Mouse (Mus musculus): ENCODE data around the gene Tspyl3. TPM values are rescaled to one million over a fixed set of nuclear protein-coding genes. Genes with fewer than 3 reads are reported as not detected.

Gene Tspyl3
- total and polyA plus RNA-seq, 3 experiments: 4.3 to 47.3 (median 9.8) TPM

DNA sequence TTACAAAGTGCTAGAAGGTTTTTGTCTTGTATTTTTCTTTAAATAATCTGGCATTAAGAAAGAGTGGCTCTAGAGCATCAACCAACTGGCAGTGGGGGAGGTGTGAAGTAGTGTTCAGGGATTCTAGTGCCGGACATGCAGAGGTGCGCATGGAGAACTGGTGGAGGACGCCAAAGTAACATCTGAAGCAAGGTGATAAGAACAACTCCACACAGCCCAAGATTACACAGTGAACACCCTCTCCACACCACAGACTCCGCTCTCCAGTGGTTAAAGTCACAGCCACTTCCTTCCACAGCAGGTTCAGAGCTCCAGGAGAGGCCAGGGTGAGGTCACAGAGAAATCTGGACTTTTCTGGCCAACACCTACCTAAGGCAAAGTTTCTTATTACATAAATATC is 2.7 kb upstream of the Tspyl3 start (continued):
- peak; percentile 82 to 86 for TF ChIP-seq EP300 (IDR thresholded peaks at IDR 0.05; ENCODE audit: low read depth in 1 of 2, low read length in 2 of 2)

DNA sequence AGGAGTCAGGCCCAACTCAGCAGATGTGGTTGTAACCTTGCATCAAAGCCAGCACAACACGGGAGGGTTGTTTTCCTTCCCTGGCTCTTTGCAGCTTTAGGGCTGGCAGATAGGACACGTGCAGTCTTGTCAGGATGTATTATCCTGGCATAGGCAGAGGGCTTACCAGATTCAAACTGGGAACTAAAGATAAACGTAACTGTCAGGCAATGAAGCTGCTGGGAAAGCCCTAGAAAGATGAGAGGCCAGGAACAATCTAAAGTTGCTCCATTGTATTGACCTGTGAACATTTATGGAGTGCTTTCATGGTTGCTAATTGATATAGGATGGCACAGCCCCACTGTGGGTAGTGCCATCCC is 333 bp upstream of the Tspyl3 start:
- H3K36me3 ChIP-seq (ENCODE audit: control insufficient read depth in 1 of 2, insufficient read depth in 2 of 2, low read length in 2 of 2): peaks cover 0 to 40% of the 10 kb centered on the region in 2 experiments; a peak in 2 of 4 replicates
- DNase-seq (ENCODE audit: low read depth, low spot score): peak; percentile 53
- H3K4me3 ChIP-seq (ENCODE audit: control insufficient read depth in 1 of 2, insufficient read depth in 1 of 2, low read depth in 2 of 2, low read length in 2 of 2): peak overlapping the region; percentile 80 to 90
- peak overlapping the region; percentile 77 for H3K27ac ChIP-seq (ENCODE audit: control insufficient read depth, low read depth, low read length)
- peak overlapping the region; percentile 84 for H3K9ac ChIP-seq (ENCODE audit: control insufficient read depth, low read depth, low read length, poor library complexity, severe bottlenecking)
- no peaks in the 10 kb centered on the region for H3K9me3 ChIP-seq (replicated peaks; ENCODE audit: insufficient read depth, low read length)
- peaks cover 5% of the 10 kb centered on the region for H3K79me2 ChIP-seq (ENCODE audit: control insufficient read depth, insufficient read depth, low read length, poor library complexity)
- H3K4me1 ChIP-seq (ENCODE audit: control insufficient read depth in 1 of 2, insufficient read depth in 2 of 2, low read length in 2 of 2): peaks cover 23 to 56% of the 10 kb centered on the region in 2 experiments
- H3K27me3 ChIP-seq (ENCODE audit: control insufficient read depth in 1 of 2, insufficient read depth in 2 of 2, low read length in 2 of 2): no peaks in the 10 kb centered on the region
- no peak for TF ChIP-seq NELFE (IDR thresholded peaks at IDR 0.05; ENCODE audit: low read depth, low read length)
- peak; percentile 62; the same call in 1 of the 2 replicates for TF ChIP-seq MYC (IDR thresholded peaks at IDR 0.05; ENCODE audit: low read depth, low read length)
- TF ChIP-seq EP300 (IDR thresholded peaks at IDR 0.05; ENCODE audit: low read depth in 1 of 2, low read length in 2 of 2): peak; percentile 56 to 72; a peak in 2 of 4 replicates
- TF ChIP-seq TAL1 (IDR thresholded peaks at IDR 0.05; ENCODE audit: low read length): peak; percentile 56
- TF ChIP-seq GABPA (IDR thresholded peaks at IDR 0.05; ENCODE audit: low read depth, low read length): no peak
- no peak for TF ChIP-seq TBP (IDR thresholded peaks at IDR 0.05; ENCODE audit: low read depth, low read length)
- no peak for TF ChIP-seq ZC3H11A (IDR thresholded peaks at IDR 0.05; ENCODE audit: low read depth, low read length)
- TF ChIP-seq GATA1 (IDR thresholded peaks at IDR 0.05; ENCODE audit: low read depth, low read length): peak; percentile 64
- peak; percentile 94 for TF ChIP-seq BHLHE40 (IDR thresholded peaks at IDR 0.05; ENCODE audit: borderline replicate concordance, low read depth, low read length)
- TF ChIP-seq SIN3A (IDR thresholded peaks at IDR 0.05; ENCODE audit: low read length): no peak; the same call in none of the 2 replicates
- no peak for TF ChIP-seq CHD2 (IDR thresholded peaks at IDR 0.05; ENCODE audit: low read length)
- TF ChIP-seq KAT2A (conservative IDR thresholded peaks at IDR 0.05; ENCODE audit: low read depth, low read length): no peak
- TF ChIP-seq HCFC1 (IDR thresholded peaks at IDR 0.05; ENCODE audit: low read depth, low read length): no peak
- no peak for TF ChIP-seq ZKSCAN1 (IDR thresholded peaks at IDR 0.05; ENCODE audit: low read depth, low read length)
- TF ChIP-seq NRF1 (IDR thresholded peaks at IDR 0.05; ENCODE audit: insufficient read depth, low read depth, low read length, poor library complexity, severe bottlenecking): no peak
- TF ChIP-seq MAZ (IDR thresholded peaks at IDR 0.05; ENCODE audit: low read depth, low read length): no peak
- TF ChIP-seq TCF12 (IDR thresholded peaks at IDR 0.05; ENCODE audit: low read depth, low read length): peak; percentile 76
- TF ChIP-seq ZMIZ1 (IDR thresholded peaks at IDR 0.05; ENCODE audit: low read depth, low read length): peak; percentile 37; the same call in 1 of the 2 replicates
- no peak for TF ChIP-seq POLR2A (IDR thresholded peaks at IDR 0.05; ENCODE audit: control insufficient read depth in 1 of 2, insufficient read depth in 1 of 2, low read depth in 1 of 2, low read length in 2 of 2, poor library complexity in 1 of 2)
- TF ChIP-seq POLR2AphosphoS2 (IDR thresholded peaks at IDR 0.05; ENCODE audit: low read length): no peak; the same call in 1 of the 2 replicates
- no peak for TF ChIP-seq RAD21 (IDR thresholded peaks at IDR 0.05; ENCODE audit: low read depth, low read length)
- TF ChIP-seq POLR2AphosphoS5 (IDR thresholded peaks at IDR 0.05; ENCODE audit: borderline replicate concordance, low read depth, low read length): no peak
- peak; percentile 71 for TF ChIP-seq ETS1 (IDR thresholded peaks at IDR 0.05; ENCODE audit: low read depth, low read length)
- TF ChIP-seq MAX (IDR thresholded peaks at IDR 0.05; ENCODE audit: low read length): peak; percentile 66
- TF ChIP-seq MAFK (IDR thresholded peaks at IDR 0.05; ENCODE audit: borderline replicate concordance, low read depth, low read length): no peak
- peak; percentile 65; the same call in 1 of the 2 replicates for TF ChIP-seq MYB (IDR thresholded peaks at IDR 0.05; ENCODE audit: low read depth, low read length)
- TF ChIP-seq UBTF (IDR thresholded peaks at IDR 0.05; ENCODE audit: borderline replicate concordance, insufficient read depth, low read depth, low read length): no peak
- no peak for TF ChIP-seq E2F4 (IDR thresholded peaks at IDR 0.05; ENCODE audit: borderline replicate concordance, low read depth, low read length)
- no peak for TF ChIP-seq USF2 (IDR thresholded peaks at IDR 0.05; ENCODE audit: borderline replicate concordance in 1 of 2, insufficient read depth in 1 of 2, low read depth in 1 of 2, low read length in 2 of 2)
- TF ChIP-seq CTCF (IDR thresholded peaks at IDR 0.05 in 2 of 3, conservative IDR thresholded peaks at IDR 0.05 in 1 of 3; ENCODE audit: control insufficient read depth in 1 of 3, insufficient read depth in 1 of 3, low read depth in 2 of 3, low read length in 3 of 3, poor library complexity in 1 of 3, severe bottlenecking in 1 of 3): no peak
- no peak for TF ChIP-seq JUND (IDR thresholded peaks at IDR 0.05; ENCODE audit: low read depth, low read length)
- peak; percentile 65; the same call in 1 of the 2 replicates for TF ChIP-seq USF1 (IDR thresholded peaks at IDR 0.05; ENCODE audit: low read depth, low read length)
- no peak for TF ChIP-seq SMC3 (IDR thresholded peaks at IDR 0.05; ENCODE audit: low read depth, low read length)
- TF ChIP-seq ELF1 (IDR thresholded peaks at IDR 0.05; ENCODE audit: low read depth, low read length): no peak
- TF ChIP-seq MXI1 (IDR thresholded peaks at IDR 0.05; ENCODE audit: low read depth, low read length): peak; percentile 97
